Mouse (Mus musculus): ENCODE data around the gene Paqr8. TPM values are rescaled to one million over a fixed set of nuclear protein-coding genes. Genes with fewer than 3 reads are reported as not detected.

Paqr8 gene
- polyA plus RNA-seq, 1 experiment from 2014 or later: 12.1 TPM

- ATAC-seq (ENCODE audit: low FRiP score, low TSS enrichment) (no peak; the same call in 1 of the 2 replicates), DNase-seq (ENCODE audit: low spot score) (no peak)
- Histone ChIP-seq H3K9me3 (ENCODE audit: control insufficient read depth, low read length) (no peaks in the 10 kb centered on the region), H3K4me2 (replicated peaks; ENCODE audit: low read depth) (peak overlapping the region; percentile 67), H3K36me3 (ENCODE audit: control insufficient read depth, insufficient read depth, low read length) (no peaks in the 10 kb centered on the region), H3K4me3 (ENCODE audit: low read depth, low read length) (peak overlapping the region; percentile 51), H3K9ac (ENCODE audit: low read length) (peak overlapping the region; percentile 70), H3K4me1 (replicated peaks; ENCODE audit: control insufficient read depth, insufficient read depth) (0 out of 2 replicates have a peak, but pooled peaks cover 2% of the 10 kb centered on the region), H3K27ac (replicated peaks) (0 out of 2 replicates have a peak overlapping the region, but pooled peaks have one; percentile 40), H3K27me3 (ENCODE audit: control insufficient read depth, insufficient read depth, low read length) (no peaks in the 10 kb centered on the region)
- 8% methylated on average over 16 of the region's 16 CpGs for WGBS
- TF ChIP-seq CTCF (IDR thresholded peaks at IDR 0.05; ENCODE audit: low read depth): no peak
- no peak for TF ChIP-seq EP300 (optimal IDR thresholded peaks at IDR 0.05)
These were observed 61.4 kb downstream of the Paqr8 start for GRCm38 (mm10) chr1:20951799-20952198.

- Histone ChIP-seq H3K9ac (ENCODE audit: low read length) (no peak overlapping the region), H3K4me2 (replicated peaks; ENCODE audit: low read depth) (no peak overlapping the region), H3K27me3 (ENCODE audit: control insufficient read depth, insufficient read depth, low read length) (no peaks in the 10 kb centered on the region), H3K27ac (replicated peaks) (no peak overlapping the region), H3K9me3 (ENCODE audit: control insufficient read depth, low read length) (no peaks in the 10 kb centered on the region), H3K4me1 (replicated peaks; ENCODE audit: control insufficient read depth, insufficient read depth) (0 out of 2 replicates have a peak, but pooled peaks cover 2% of the 10 kb centered on the region), H3K4me3 (ENCODE audit: low read depth, low read length) (no peak overlapping the region), H3K36me3 (ENCODE audit: control insufficient read depth, insufficient read depth, low read length) (no peaks in the 10 kb centered on the region)
- ATAC-seq (ENCODE audit: low FRiP score, low TSS enrichment) (no peak), DNase-seq (ENCODE audit: low spot score) (no peak)
- 75% methylated on average over 3 of the region's 3 CpGs for WGBS
- TF ChIP-seq CTCF (IDR thresholded peaks at IDR 0.05; ENCODE audit: low read depth) (no peak), EP300 (optimal IDR thresholded peaks at IDR 0.05) (no peak)
These were observed 64.5 kb downstream of the Paqr8 start for GRCm38 (mm10) chr1:20954876-20955275.

GRCm38 (mm10) chr1:20969642-20970041 lies 79.2 kb downstream of the Paqr8 start:
- Histone ChIP-seq H3K4me3 (ENCODE audit: low read depth, low read length) (no peak overlapping the region), H3K4me1 (replicated peaks; ENCODE audit: control insufficient read depth, insufficient read depth) (no peaks in the 10 kb centered on the region), H3K9me3 (ENCODE audit: control insufficient read depth, low read length) (no peaks in the 10 kb centered on the region), H3K27me3 (ENCODE audit: control insufficient read depth, insufficient read depth, low read length) (no peaks in the 10 kb centered on the region), H3K27ac (replicated peaks) (no peak overlapping the region), H3K36me3 (ENCODE audit: control insufficient read depth, insufficient read depth, low read length) (no peaks in the 10 kb centered on the region), H3K4me2 (replicated peaks; ENCODE audit: low read depth) (no peak overlapping the region), H3K9ac (ENCODE audit: low read length) (no peak overlapping the region)
- no peak for TF ChIP-seq CTCF (IDR thresholded peaks at IDR 0.05; ENCODE audit: low read depth)
- no peak for TF ChIP-seq EP300 (optimal IDR thresholded peaks at IDR 0.05)
- no peak for ATAC-seq (ENCODE audit: low FRiP score, low TSS enrichment)
- WGBS: 78% methylated on average over 2 of the region's 2 CpGs
- no peak for DNase-seq (ENCODE audit: low spot score)

- H3K27me3 ChIP-seq (ENCODE audit: control insufficient read depth, insufficient read depth, low read length): no peaks in the 10 kb centered on the region
- TF ChIP-seq CTCF (IDR thresholded peaks at IDR 0.05; ENCODE audit: low read depth): no peak
- no peak for TF ChIP-seq EP300 (optimal IDR thresholded peaks at IDR 0.05)
- no peaks in the 10 kb centered on the region for H3K4me1 ChIP-seq (replicated peaks; ENCODE audit: control insufficient read depth, insufficient read depth)
- H3K36me3 ChIP-seq (ENCODE audit: control insufficient read depth, insufficient read depth, low read length): no peaks in the 10 kb centered on the region
- no peaks in the 10 kb centered on the region for H3K9me3 ChIP-seq (ENCODE audit: control insufficient read depth, low read length)
- ATAC-seq (ENCODE audit: low FRiP score, low TSS enrichment) (no peak), DNase-seq (ENCODE audit: low spot score) (no peak)
- H3K27ac ChIP-seq (replicated peaks): no peak overlapping the region
- no peak overlapping the region for H3K4me3 ChIP-seq (ENCODE audit: low read depth, low read length)
- H3K4me2 ChIP-seq (replicated peaks; ENCODE audit: low read depth): no peak overlapping the region
- 92% methylated on average over 6 of the region's 6 CpGs for WGBS
- H3K9ac ChIP-seq (ENCODE audit: low read length): no peak overlapping the region
These were observed 83.0 kb downstream of the Paqr8 start for GRCm38 (mm10) chr1:20973389-20973788.

DNA sequence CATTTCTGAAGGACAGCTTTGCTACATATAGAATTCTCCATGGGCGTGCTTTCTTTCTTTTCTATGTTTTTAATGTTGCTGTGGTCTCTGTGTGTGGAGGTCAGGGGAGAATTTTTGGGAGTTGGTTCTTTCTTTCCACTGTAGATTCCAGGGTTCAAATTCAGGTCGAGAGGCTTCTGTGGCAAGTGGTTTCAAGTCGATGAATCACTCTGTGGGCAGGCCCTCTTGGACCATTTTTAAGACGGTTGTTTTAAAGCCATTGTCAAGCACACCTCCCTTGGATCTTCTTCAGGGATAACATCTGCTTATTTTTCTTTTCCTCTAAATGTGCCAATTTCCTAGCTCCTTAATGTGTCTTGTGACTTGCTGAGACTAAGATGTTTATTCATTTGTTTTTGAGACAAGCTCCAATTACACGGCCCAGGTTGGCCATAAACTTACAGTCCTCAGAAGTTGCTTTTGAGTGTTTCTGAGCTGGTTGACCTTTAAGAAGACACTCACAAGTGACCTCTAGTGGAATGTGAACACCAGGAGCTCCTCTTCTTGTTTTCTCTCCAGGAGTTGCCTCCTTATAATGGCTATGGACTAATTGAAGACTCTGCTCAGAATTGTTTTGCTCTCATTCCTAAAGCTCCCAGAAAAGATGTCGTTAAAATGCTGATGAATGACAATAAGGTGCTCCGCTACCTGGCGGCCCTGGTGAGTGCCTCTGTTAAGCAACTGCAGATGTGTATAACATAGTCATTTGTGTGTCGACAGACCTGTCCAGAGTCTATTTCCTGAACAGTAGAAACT lies 84.1 kb downstream of the Paqr8 start:
- ATAC-seq (ENCODE audit: low FRiP score, low TSS enrichment) (no peak), DNase-seq (ENCODE audit: low spot score) (no peak)
- Histone ChIP-seq H3K27ac (replicated peaks) (no peak overlapping the region), H3K27me3 (ENCODE audit: control insufficient read depth, insufficient read depth, low read length) (no peaks in the 10 kb centered on the region), H3K4me2 (replicated peaks; ENCODE audit: low read depth) (no peak overlapping the region), H3K36me3 (ENCODE audit: control insufficient read depth, insufficient read depth, low read length) (no peaks in the 10 kb centered on the region), H3K9ac (ENCODE audit: low read length) (no peak overlapping the region), H3K4me1 (replicated peaks; ENCODE audit: control insufficient read depth, insufficient read depth) (no peaks in the 10 kb centered on the region), H3K4me3 (ENCODE audit: low read depth, low read length) (no peak overlapping the region), H3K9me3 (ENCODE audit: control insufficient read depth, low read length) (no peaks in the 10 kb centered on the region)
- WGBS: 61% methylated on average over 9 of the region's 9 CpGs
- TF ChIP-seq CTCF (IDR thresholded peaks at IDR 0.05; ENCODE audit: low read depth): no peak
- TF ChIP-seq EP300 (optimal IDR thresholded peaks at IDR 0.05): no peak

DNA sequence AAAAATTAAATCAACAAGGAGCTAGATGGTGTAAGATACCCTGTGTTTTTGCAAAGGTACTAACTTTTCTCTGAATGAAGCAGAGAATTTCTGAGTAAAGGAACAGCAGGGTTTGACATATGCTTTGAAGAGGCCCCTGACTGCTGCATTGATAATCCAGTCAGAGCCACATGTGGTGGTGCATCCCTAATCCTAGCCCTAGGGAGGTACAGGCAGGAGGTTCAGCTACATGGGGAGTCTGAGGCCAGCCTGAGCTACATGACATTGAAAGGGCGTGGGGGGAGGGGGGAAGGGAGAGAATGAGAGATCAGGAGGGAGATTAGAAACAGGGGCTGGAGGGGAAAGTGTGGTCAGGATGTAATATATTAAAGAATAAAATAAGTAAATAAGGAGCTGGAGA lies 90.1 kb downstream of the Paqr8 start:
- no peaks in the 10 kb centered on the region for H3K27me3 ChIP-seq (ENCODE audit: control insufficient read depth, insufficient read depth, low read length)
- H3K36me3 ChIP-seq (ENCODE audit: control insufficient read depth, insufficient read depth, low read length): no peaks in the 10 kb centered on the region
- TF ChIP-seq CTCF (IDR thresholded peaks at IDR 0.05; ENCODE audit: low read depth) (no peak), EP300 (optimal IDR thresholded peaks at IDR 0.05) (no peak)
- DNase-seq (ENCODE audit: low spot score) (no peak), ATAC-seq (ENCODE audit: low FRiP score, low TSS enrichment) (no peak)
- 63% methylated on average over 1 of the region's 1 CpGs for WGBS
- no peaks in the 10 kb centered on the region for H3K4me1 ChIP-seq (replicated peaks; ENCODE audit: control insufficient read depth, insufficient read depth)
- no peak overlapping the region for H3K4me3 ChIP-seq (ENCODE audit: low read depth, low read length)
- H3K27ac ChIP-seq (replicated peaks): no peak overlapping the region
- no peak overlapping the region for H3K4me2 ChIP-seq (replicated peaks; ENCODE audit: low read depth)
- no peak overlapping the region for H3K9ac ChIP-seq (ENCODE audit: low read length)
- no peaks in the 10 kb centered on the region for H3K9me3 ChIP-seq (ENCODE audit: control insufficient read depth, low read length)

All from stomach, postnatal 0 days (tissue).